Mouse (Mus musculus): ENCODE results near the gene Cldn18.
A peak's percentile ranks its signal among the peaks of the same experiment; 100 is the strongest.

The Cldn18 gene

DNA sequence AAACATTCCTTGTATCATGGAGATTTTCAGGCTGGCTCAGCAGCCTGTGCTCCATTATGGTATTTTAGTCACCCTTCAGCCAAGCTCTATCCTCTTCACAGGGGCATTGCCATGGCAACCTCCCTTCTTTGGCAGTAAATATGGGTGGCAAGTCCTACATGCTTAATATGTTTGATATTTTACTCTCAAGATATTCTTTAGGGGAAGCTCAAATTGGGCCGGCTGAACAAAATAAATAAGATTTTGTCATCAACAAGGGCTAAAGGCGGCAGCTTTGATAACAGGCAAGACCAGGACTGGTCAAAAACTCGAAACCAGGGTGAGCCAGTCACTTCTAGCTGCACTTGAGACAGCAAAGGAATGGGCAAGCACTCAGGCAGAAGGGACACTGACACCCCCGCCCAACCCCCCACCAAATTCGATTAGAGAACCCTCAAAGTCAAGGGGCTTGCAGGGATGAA lies 32.0 kb downstream of the Cldn18 start:
- no peak for DNase-seq (ENCODE audit: low spot score)

DNA sequence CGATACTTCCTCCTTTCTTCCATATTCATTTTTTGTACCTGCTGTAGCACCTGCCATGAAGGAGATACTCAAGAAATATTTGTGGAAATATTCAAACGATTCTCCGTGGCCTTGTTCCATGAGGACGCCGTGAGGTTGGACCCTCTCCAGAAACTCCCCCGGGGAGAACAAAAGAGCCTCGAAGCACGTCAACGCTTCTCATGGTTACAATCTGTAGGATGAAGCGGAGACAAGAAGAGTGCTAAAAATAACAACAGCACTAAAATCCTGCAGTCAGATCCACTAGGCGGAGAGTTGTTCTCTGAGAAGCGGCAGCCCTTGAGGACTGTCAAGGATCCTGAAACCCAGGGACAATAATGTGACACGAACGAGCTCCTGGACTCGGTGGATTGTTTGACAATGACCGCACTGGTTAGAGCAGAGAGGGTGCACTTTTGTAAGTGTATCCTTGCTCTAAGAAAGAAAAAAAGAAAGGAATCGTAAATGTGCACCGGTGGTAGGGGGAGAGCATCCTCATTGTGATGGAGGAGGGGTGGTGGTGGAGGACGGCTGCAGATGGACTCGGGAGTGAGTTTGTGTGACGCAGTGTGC lies 35.0 kb downstream of the Cldn18 start:
- no peak for DNase-seq (ENCODE audit: low spot score)

- no peak for DNase-seq (ENCODE audit: low spot score)
Observed at GRCm38 (mm10) chr9:99675714-99676113, 41.4 kb downstream of the Cldn18 start.

GRCm38 (mm10) chr9:99671603-99672002 lies 45.5 kb downstream of the Cldn18 start:
- no peak for DNase-seq (ENCODE audit: low spot score)

- no peak for DNase-seq (ENCODE audit: low spot score)
Observed at GRCm38 (mm10) chr9:99667596-99667995, 49.5 kb downstream of the Cldn18 start.

DNA sequence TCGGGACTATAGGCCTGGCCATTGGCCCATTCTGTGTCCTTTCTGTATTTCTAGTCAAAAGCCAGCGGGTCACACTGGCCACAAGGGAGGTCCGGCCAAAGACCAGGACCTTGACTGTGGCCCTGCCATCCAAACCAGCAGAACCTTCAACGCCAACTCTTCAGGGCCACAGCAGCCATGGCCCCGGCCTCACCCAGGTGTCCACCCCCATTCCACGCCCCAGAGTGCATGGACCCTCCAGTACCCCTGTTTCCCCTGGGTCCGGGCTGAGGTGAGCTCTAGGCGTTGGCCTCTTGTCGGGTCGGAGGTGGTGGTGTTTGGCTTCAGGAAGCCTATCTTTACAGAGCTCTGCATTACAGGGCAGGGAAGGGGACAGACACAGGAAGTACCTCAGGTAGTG lies 54.2 kb downstream of the Cldn18 start:
- DNase-seq (ENCODE audit: low spot score), result no peak

- peak; percentile 62 for DNase-seq (ENCODE audit: low spot score)
Observed at GRCm38 (mm10) chr9:99662406-99662805, 54.7 kb downstream of the Cldn18 start.

DNA sequence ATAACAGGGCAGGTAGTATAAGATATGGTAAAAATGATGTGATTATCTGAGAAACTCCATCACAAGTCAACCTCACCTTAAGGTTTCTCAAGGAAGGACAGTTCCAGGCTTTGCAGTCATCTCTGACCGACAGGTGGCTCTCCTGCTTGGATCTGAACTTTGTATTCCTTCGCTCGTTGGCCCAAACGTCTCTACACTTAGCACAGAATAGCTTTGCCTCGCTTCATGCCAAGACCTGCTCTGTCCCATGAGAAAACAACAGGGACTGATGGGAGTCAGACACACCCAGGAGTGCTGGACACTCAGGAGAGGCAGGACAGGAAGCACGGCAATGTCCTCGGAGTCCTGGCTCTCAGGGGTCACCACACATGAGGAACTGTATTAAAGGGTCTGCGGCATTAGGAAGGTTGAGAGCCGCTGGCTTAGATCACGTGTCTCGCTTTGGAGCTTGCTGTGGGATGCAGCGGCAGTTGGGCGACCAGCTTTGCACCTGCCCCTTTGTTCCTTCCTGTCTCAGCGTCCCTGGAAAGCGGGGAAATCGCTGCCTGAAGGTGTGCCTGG lies 55.4 kb downstream of the Cldn18 start:
- DNase-seq (ENCODE audit: low spot score), result no peak

GRCm38 (mm10) chr9:99660756-99661155 lies 56.3 kb downstream of the Cldn18 start:
- DNase-seq (ENCODE audit: low spot score), result no peak

DNA sequence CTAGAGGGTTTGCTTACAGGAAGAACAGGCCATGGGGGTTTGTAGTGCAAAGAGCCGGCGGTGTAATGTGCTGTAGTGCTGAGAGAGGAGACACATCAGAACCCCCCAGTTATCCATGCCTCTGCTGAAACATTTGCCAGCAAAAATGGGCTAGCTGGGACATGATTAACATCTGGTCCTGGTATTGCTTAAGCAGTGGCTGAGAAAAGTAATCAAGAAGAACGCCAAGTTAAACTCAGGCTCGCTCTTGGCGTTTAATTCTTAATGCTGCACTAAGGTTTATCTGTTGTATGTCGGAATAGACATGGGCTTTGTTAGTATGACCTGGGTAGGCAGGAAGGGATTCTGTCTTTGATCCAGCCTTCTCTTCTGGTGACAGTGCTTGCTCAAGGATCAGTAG lies 71.0 kb downstream of the Cldn18 start:
- no peak for DNase-seq (ENCODE audit: low spot score)

DNA sequence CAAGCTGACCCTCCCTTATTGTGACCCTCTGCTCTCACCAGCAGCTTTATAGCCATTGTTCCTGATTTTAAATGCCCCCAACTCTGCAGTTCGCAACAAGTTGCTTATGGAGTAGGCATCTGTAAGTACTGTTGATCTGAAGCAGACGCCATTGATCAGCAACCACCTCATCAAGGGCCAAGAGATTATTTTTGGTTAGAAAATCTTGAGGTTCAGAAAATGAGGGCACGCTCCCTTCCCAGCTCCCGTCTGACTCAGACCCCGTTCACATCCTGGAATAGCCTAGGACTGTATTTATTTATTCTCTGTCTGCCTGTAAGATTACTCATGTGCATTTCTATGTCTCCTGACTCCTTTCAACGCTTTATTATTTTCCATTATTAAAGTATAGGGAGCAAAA lies 71.7 kb downstream of the Cldn18 start:
- DNase-seq (ENCODE audit: low spot score), result no peak

GRCm38 (mm10) chr9:99639957-99640356 lies 77.1 kb downstream of the Cldn18 start:
- no peak for DNase-seq (ENCODE audit: low spot score)

Measured in layer of hippocampus, adult 9-10 months (tissue).